Mouse (Mus musculus) bone marrow, adult 2 months (tissue): ENCODE results near the gene Rap1gap.

Experiments used
- CTCF ChIP-seq: fragments of 200-500 bp; IDR thresholded peaks from 2 replicates; pipeline ENCODE4 v1.5.1; 2011; ENCODE audit warnings: low read length, control low read depth; ENCODE audit not compliant: control insufficient read depth, insufficient read depth
- POLR2A ChIP-seq: fragments of 200-500 bp; IDR thresholded peaks from 2 replicates; pipeline ENCODE4 v1.6.1; 2011; ENCODE audit warnings: low read depth, mild to moderate bottlenecking, control low read depth, low read length, borderline replicate concordance; ENCODE audit not compliant: control insufficient read depth

DNA sequence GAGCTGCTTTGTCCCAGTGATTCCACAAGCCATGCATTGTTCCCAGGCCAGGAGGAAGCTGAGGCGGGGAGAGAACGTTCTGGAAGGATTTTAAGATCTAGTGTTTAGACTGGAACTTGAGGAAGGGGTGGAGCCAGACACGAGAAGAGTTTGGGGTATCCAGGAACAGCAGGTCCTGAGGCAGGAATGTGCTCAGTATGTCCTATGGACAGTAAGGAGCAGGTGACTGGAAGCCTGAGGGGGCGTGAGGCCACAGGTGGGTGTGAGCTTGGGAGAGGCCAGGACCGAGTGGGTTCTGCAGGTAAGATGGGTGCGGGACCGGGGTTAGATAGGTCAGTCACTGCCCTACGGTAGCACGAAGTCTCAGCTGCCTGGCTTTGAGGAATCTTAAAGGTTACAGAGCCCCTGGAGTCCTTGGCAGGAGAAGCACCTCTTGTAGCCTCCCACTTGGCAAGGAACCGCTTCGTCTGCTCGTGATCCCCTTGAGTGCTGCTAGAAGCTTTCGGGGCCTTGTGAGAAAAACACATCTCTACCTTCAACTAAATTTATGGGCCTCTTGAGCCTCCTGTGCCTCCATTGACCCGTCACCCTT, 22.8 kb downstream of the Rap1gap start:
- TF ChIP-seq CTCF (no peak), POLR2A (no peak)
